Mouse (Mus musculus) embryo, embryonic 11.5 days (tissue): Measurements from ENCODE around the gene Shisa7.
"Not testable (repeated sequence)": the region's sequence is repeated elsewhere in the genome, so short reads cannot be mapped to it uniquely, and the experiment has no call there.

Source experiments
- DNase-seq: peaks from one replicate; pipeline ENCODE4 v3.0.0-alpha.2; 2012; ENCODE audit warnings: low read depth, low spot score

The Shisa7 gene

GRCm38 (mm10) chr7:4844917-4845309 is 417 bp upstream of the Shisa7 start:
- DNase-seq = peak; percentile 67

- DNase-seq = no peak
Measured at GRCm38 (mm10) chr7:4843604-4844244, 772 bp downstream of the Shisa7 start.

- no peak for DNase-seq
Measured at GRCm38 (mm10) chr7:4842634-4843131, 1.8 kb downstream of the Shisa7 start.

GRCm38 (mm10) chr7:4842077-4842476 is 2.4 kb downstream of the Shisa7 start:
- DNase-seq = no peak

- DNase-seq = no peak
Measured at GRCm38 (mm10) chr7:4837639-4838038, 6.9 kb downstream of the Shisa7 start.

- DNase-seq = no peak
Measured at GRCm38 (mm10) chr7:4836351-4836792, 8.1 kb downstream of the Shisa7 start.

GRCm38 (mm10) chr7:4835631-4836327 is 8.7 kb downstream of the Shisa7 start:
- no peak for DNase-seq

- DNase-seq = no peak
Measured at GRCm38 (mm10) chr7:4830476-4830875, 14.0 kb downstream of the Shisa7 start.

GRCm38 (mm10) chr7:4825365-4825764 is 19.1 kb downstream of the Shisa7 start:
- no peak for DNase-seq

GRCm38 (mm10) chr7:4822162-4822907 is 22.2 kb downstream of the Shisa7 start:
- no peak for DNase-seq

- DNase-seq = no peak
Measured at GRCm38 (mm10) chr7:4821690-4822089, 22.8 kb downstream of the Shisa7 start.

GRCm38 (mm10) chr7:4820925-4821324 is 23.6 kb downstream of the Shisa7 start:
- DNase-seq = not testable (repeated sequence)

GRCm38 (mm10) chr7:4816559-4816958 is 27.9 kb downstream of the Shisa7 start:
- DNase-seq = no peak

- no peak for DNase-seq
Measured at GRCm38 (mm10) chr7:4813105-4813791, 31.2 kb downstream of the Shisa7 start.

- peak; percentile 97 for DNase-seq
Measured at GRCm38 (mm10) chr7:4812303-4813104, 32.0 kb downstream of the Shisa7 start, which contains the start of gene Ube2s. Gene Ube2s (minus strand): TSS chr7:4812590.

- DNase-seq = no peak
Measured at GRCm38 (mm10) chr7:4811842-4812302, 32.6 kb downstream of the Shisa7 start.

- not testable (repeated sequence) for DNase-seq
Measured at GRCm38 (mm10) chr7:4811131-4811530, 33.4 kb downstream of the Shisa7 start.

GRCm38 (mm10) chr7:4806716-4807115 is 37.8 kb downstream of the Shisa7 start:
- DNase-seq = no peak

- no peak for DNase-seq
Measured at GRCm38 (mm10) chr7:4802247-4802646, 42.2 kb downstream of the Shisa7 start.

GRCm38 (mm10) chr7:4795767-4796433 is 48.6 kb downstream of the Shisa7 start:
- no peak for DNase-seq
